Comparison of ENCODE assay signal across 12 mouse cellular contexts in the genomic region with DNA sequence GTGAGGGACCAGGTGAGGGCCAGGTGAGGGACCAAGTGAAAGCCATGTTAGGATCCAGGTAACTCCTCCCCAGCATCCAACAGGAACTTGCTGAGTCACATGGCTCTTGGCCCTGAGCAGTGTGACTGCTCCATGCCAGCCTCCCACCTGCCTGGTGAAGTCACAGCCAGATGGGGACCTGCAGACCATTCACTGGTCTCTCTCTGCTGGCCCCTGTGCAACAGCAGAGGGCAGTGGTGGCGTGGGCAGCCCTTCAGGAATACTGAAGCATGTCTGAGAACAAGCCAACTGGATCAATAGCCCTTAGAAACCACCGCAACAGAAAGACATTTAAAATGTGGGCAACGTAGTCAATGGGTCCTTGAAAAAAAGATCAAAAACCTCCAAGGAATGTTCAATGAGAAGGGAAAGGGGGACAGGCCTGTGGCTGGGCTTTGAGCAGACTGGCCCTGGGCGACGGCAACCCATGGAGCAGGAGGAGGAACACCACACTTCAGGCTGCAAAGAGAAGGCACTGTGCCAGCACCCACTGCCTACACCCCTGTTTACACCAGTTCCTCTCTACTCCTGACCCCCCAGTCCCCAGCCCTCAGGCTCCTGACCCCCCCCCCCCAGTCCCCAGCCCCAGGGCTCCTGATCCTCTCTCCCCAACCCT. TPM values are rescaled to one million over a fixed set of nuclear protein-coding genes. Genes with fewer than 3 reads are reported as not detected.
DNase-seq lines count a peak whose midpoint lies in the region; ATAC-seq and TF ChIP-seq lines count a peak whose summit lies in the region.
"Had no signal": no experiment of that assay in that cellular context is flagged by ENCODE, and none has a peak within 500 bp of the region (broad histone marks: within the 10 kb centered on the region; RNA-seq: fewer than 3 reads in every experiment).

No protein-coding gene starts in this region.

- H3K36me3 ChIP-seq in kidney, embryonic 14.5 days (ENCODE audit: control insufficient read depth, insufficient read depth, low read length) = no peaks in the 10 kb centered on the region
- H3K36me3 ChIP-seq in hindbrain, embryonic 12.5 days = no peaks in the 10 kb centered on the region
- H3K36me3 ChIP-seq in midbrain, embryonic 16.5 days (ENCODE audit: control insufficient read depth, insufficient read depth, low read length) = no peaks in the 10 kb centered on the region
- H3K36me3 ChIP-seq: liver, embryonic 15.5 days had no signal

- no peaks in the 10 kb centered on the region for H3K27me3 ChIP-seq in kidney, embryonic 14.5 days (ENCODE audit: control insufficient read depth, insufficient read depth, low read length)
- no peaks in the 10 kb centered on the region for H3K27me3 ChIP-seq in hindbrain, embryonic 12.5 days
- no peaks in the 10 kb centered on the region for H3K27me3 ChIP-seq in midbrain, embryonic 16.5 days (ENCODE audit: control insufficient read depth, insufficient read depth, low read depth, low read length)
- H3K27me3 ChIP-seq: liver, embryonic 15.5 days had no signal

- H3K9ac ChIP-seq in kidney, embryonic 14.5 days (ENCODE audit: low read depth, low read length) = no peak overlapping the region
- no peak overlapping the region for H3K9ac ChIP-seq in hindbrain, embryonic 12.5 days
- no peak overlapping the region for H3K9ac ChIP-seq in midbrain, embryonic 16.5 days (ENCODE audit: low read depth, low read length)
- H3K9ac ChIP-seq: liver, embryonic 15.5 days had no signal

- H3K4me2 ChIP-seq in kidney, embryonic 14.5 days (replicated peaks; ENCODE audit: low read depth, low read length) = no peak overlapping the region
- no peak overlapping the region for H3K4me2 ChIP-seq in hindbrain, embryonic 12.5 days (replicated peaks)
- no peak overlapping the region for H3K4me2 ChIP-seq in midbrain, embryonic 16.5 days (ENCODE audit: low read length)
- H3K4me2 ChIP-seq: liver, embryonic 15.5 days had no signal

- no peak for DNase-seq in kidney, adult 8-10 months
- peak; percentile 76 for DNase-seq in brain, embryonic 14.5 days (ENCODE audit: low read depth)
- DNase-seq in ovary, postnatal 14 days (ENCODE audit: low spot score) = no peak
- no peak for DNase-seq in heart, postnatal 4 days
- DNase-seq in urinary bladder, adult 18-20 months (ENCODE audit: low spot score in 2 of 2) = no peak
- DNase-seq: heart, postnatal 14 days had no signal

- no peaks in the 10 kb centered on the region for H3K9me3 ChIP-seq in kidney, embryonic 14.5 days (ENCODE audit: control insufficient read depth, low read length)
- H3K9me3 ChIP-seq in hindbrain, embryonic 12.5 days (replicated peaks) = no peaks in the 10 kb centered on the region
- H3K9me3 ChIP-seq in midbrain, embryonic 16.5 days (replicated peaks; ENCODE audit: control insufficient read depth, low read length, poor library complexity, severe bottlenecking) = no peaks in the 10 kb centered on the region
- H3K9me3 ChIP-seq: liver, embryonic 15.5 days had no signal

- no peak overlapping the region for H3K4me3 ChIP-seq in kidney, embryonic 14.5 days (ENCODE audit: low read length)
- H3K4me3 ChIP-seq in hindbrain, embryonic 12.5 days = no peak overlapping the region
- H3K4me3 ChIP-seq in midbrain, embryonic 16.5 days (ENCODE audit: low read depth, low read length) = no peak overlapping the region
- H3K4me3 ChIP-seq: liver, embryonic 15.5 days; megakaryocyte, embryonic 14.5 days had no signal

- no peak for TF ChIP-seq POLR2A in brain, embryonic 14.5 days (IDR thresholded peaks at IDR 0.05; ENCODE audit: borderline replicate concordance, extremely low read depth, insufficient read depth, insufficient read length, poor library complexity, severe bottlenecking)

- ATAC-seq in kidney, embryonic 14.5 days (ENCODE audit: low FRiP score, low TSS enrichment) = peak; percentile 73
- peak; percentile 65 for ATAC-seq in hindbrain, embryonic 12.5 days (ENCODE audit: low FRiP score)
- peak; percentile 73 for ATAC-seq in midbrain, embryonic 16.5 days

- TF ChIP-seq CTCF in brain, embryonic 14.5 days (IDR thresholded peaks at IDR 0.05; ENCODE audit: borderline replicate concordance, extremely low read depth, insufficient read depth, insufficient read length) = peak; percentile 47; the same call in 1 of the 2 replicates

- WGBS in kidney, embryonic 14.5 days = 43% methylated on average over 5 of the region's 5 CpGs
- 52% methylated on average over 5 of the region's 5 CpGs for WGBS in hindbrain, embryonic 12.5 days
- 21% methylated on average over 5 of the region's 5 CpGs for WGBS in midbrain, embryonic 16.5 days

- H3K4me1 ChIP-seq in kidney, embryonic 14.5 days (ENCODE audit: control insufficient read depth, insufficient read depth, low read length) = peaks cover 9% of the 10 kb centered on the region
- H3K4me1 ChIP-seq in hindbrain, embryonic 12.5 days = peaks cover 33% of the 10 kb centered on the region
- peaks cover 31% of the 10 kb centered on the region for H3K4me1 ChIP-seq in midbrain, embryonic 16.5 days (ENCODE audit: control insufficient read depth, insufficient read depth, low read length)
- H3K4me1 ChIP-seq: liver, embryonic 15.5 days; megakaryocyte, embryonic 14.5 days had no signal

- H3K27ac ChIP-seq in kidney, embryonic 14.5 days (ENCODE audit: low read depth, low read length) = no peak overlapping the region
- H3K27ac ChIP-seq in hindbrain, embryonic 12.5 days = peak overlapping the region; percentile 75
- H3K27ac ChIP-seq in midbrain, embryonic 16.5 days (ENCODE audit: low read length) = peak overlapping the region; percentile 63
- H3K27ac ChIP-seq: liver, embryonic 15.5 days had no signal

RNA-seq across cellular contexts. Expression of a gene that starts 36.0 kb away (rescaled TPM):
- polyA plus RNA-seq in kidney, embryonic 14.5 days (2014; fragmentation: Nextera tagmentation; extraction: Ambion mirVana) = 0.37 and 0.50 TPM in 2 replicates
- polyA plus RNA-seq in brain, embryonic 14.5 days (2012; rRNA removed) = 19.7 and 37.6 TPM in 2 replicates
- polyA plus RNA-seq in hindbrain, embryonic 12.5 days (2016; fragmentation: Nextera tagmentation; extraction: Ambion mirVana) = 26.5 and 33.6 TPM in 2 replicates
- polyA plus RNA-seq in midbrain, embryonic 16.5 days (2015; fragmentation: Nextera tagmentation; extraction: Ambion mirVana) = 49.1 and 54.9 TPM in 2 replicates
- under 1 TPM; 0.09 to 0.12 TPM for total RNA-seq in heart, postnatal 4 days (2021)
- total RNA-seq: CH12.LX had no signal

Comparison
In these comparisons a context has a peak if more than half of its experiments do, and no peak if none do; other contexts are left out.
1. RNA of a gene that starts 36.0 kb away (polyA plus RNA-seq): 49.1 to 54.9 TPM in midbrain, embryonic 16.5 days, 19.7 to 37.6 TPM in brain, embryonic 14.5 days and 26.5 to 33.6 TPM in hindbrain, embryonic 12.5 days; 0.37 to 0.50 TPM in kidney, embryonic 14.5 days; every median in the first group is over 10 times any median in the second.
2. Peak in every context shown above with its lines, with median percentiles within 50 percentile points of each other: ATAC-seq.